Mouse (Mus musculus): ENCODE data around the gene St8sia1. TPM values are rescaled to one million over a fixed set of nuclear protein-coding genes. Genes with fewer than 3 reads are reported as not detected.

Gene St8sia1
- polyA plus RNA-seq, 2 experiments = 0.93 to 1.3 TPM

- Histone ChIP-seq H3K9ac (ENCODE audit: low read depth, low read length, severe bottlenecking) (no peak overlapping the region), H3K4me1 (ENCODE audit: control insufficient read depth, insufficient read depth, low read length) (no peaks in the 10 kb centered on the region), H3K9me3 (ENCODE audit: control insufficient read depth, low read length) (no peaks in the 10 kb centered on the region), H3K4me2 (replicated peaks; ENCODE audit: low read depth, low read length, severe bottlenecking) (no peak overlapping the region), H3K36me3 (ENCODE audit: control insufficient read depth, insufficient read depth, low read length) (peaks cover 71% of the 10 kb centered on the region), H3K27ac (replicated peaks; ENCODE audit: low read depth, low read length) (no peak overlapping the region), H3K4me3 (replicated peaks; ENCODE audit: low read length) (no peak overlapping the region), H3K27me3 (ENCODE audit: control insufficient read depth, insufficient read depth, low read length) (no peaks in the 10 kb centered on the region)
- ATAC-seq (ENCODE audit: low FRiP score, low read depth) = no peak
- no peak for TF ChIP-seq POLR2A (IDR thresholded peaks at IDR 0.05; ENCODE audit: borderline replicate concordance, extremely low read depth, insufficient read depth, insufficient read length)
- 92% methylated on average over 4 of the region's 4 CpGs for WGBS
- DNase-seq (ENCODE audit: low spot score) = no peak
These were observed 192.6 kb downstream of the St8sia1 start for GRCm38 (mm10) chr6:142771643-142772042.

Other genes with a start within 250 kb of the St8sia1 start
- gene Cmas, start 207.8 kb downstream of the St8sia1 start, polyA plus RNA-seq (2012; rRNA removed) = 40.7 and 54.5 TPM in 2 replicates
- gene Cmas, start 207.8 kb downstream of the St8sia1 start, polyA plus RNA-seq (2014; fragmentation: Nextera tagmentation; extraction: Ambion mirVana) = 88.7 and 95.8 TPM in 2 replicates
- 0.13 TPM in 1 of 2 replicates, not detected in the other for gene Sult6b2, start 159.9 kb downstream of the St8sia1 start, polyA plus RNA-seq (2012; rRNA removed)
- 0.08 TPM in 1 of 2 replicates, not detected in the other for gene Sult6b2, start 159.9 kb downstream of the St8sia1 start, polyA plus RNA-seq (2014; fragmentation: Nextera tagmentation; extraction: Ambion mirVana)
- 38.8 and 45.9 TPM in 2 replicates for gene C2cd5, start 135.7 kb upstream of the St8sia1 start, polyA plus RNA-seq (2012; rRNA removed)
- 23.1 and 23.8 TPM in 2 replicates for gene C2cd5, start 135.7 kb upstream of the St8sia1 start, polyA plus RNA-seq (2014; fragmentation: Nextera tagmentation; extraction: Ambion mirVana)
- gene Etnk1, start 202.8 kb upstream of the St8sia1 start, polyA plus RNA-seq (2012; rRNA removed) = 72.9 and 81.9 TPM in 2 replicates
- 22.0 and 24.6 TPM in 2 replicates for gene Etnk1, start 202.8 kb upstream of the St8sia1 start, polyA plus RNA-seq (2014; fragmentation: Nextera tagmentation; extraction: Ambion mirVana)